Mouse (Mus musculus): ENCODE measurements around the gene Sbno2. TPM values are rescaled to one million over a fixed set of nuclear protein-coding genes. Genes with fewer than 3 reads are reported as not detected.

The Sbno2 gene
- polyA plus RNA-seq, 1 experiment: 127 TPM

GRCm38 (mm10) chr10:80097275-80097674 is 8.1 kb downstream of the Sbno2 start:
- Histone ChIP-seq H3K27ac (ENCODE audit: control insufficient read depth, insufficient read depth, low read length) (no peak overlapping the region), H3K27me3 (ENCODE audit: control insufficient read depth, insufficient read depth, low read length) (no peaks in the 10 kb centered on the region), H3K4me1 (replicated peaks; ENCODE audit: control insufficient read depth, insufficient read depth, low read length) (peaks cover 26% of the 10 kb centered on the region), H3K4me3 (ENCODE audit: control insufficient read depth, insufficient read depth, low read length) (no peak overlapping the region), H3K36me3 (ENCODE audit: control insufficient read depth, insufficient read depth, low read length) (no peaks in the 10 kb centered on the region)
- 46% methylated on average over 7 of the region's 7 CpGs for WGBS
- DNase-seq: no peak
- TF ChIP-seq POLR2A (IDR thresholded peaks at IDR 0.05; ENCODE audit: control insufficient read depth, extremely low read depth, insufficient read depth, low read length, poor library complexity) (no peak), CTCF (IDR thresholded peaks at IDR 0.05; ENCODE audit: borderline replicate concordance, control insufficient read depth, extremely low read depth, insufficient read depth, low read length, poor library complexity) (no peak)

GRCm38 (mm10) chr10:80095547-80095946 is 9.8 kb downstream of the Sbno2 start:
- Histone ChIP-seq H3K36me3 (ENCODE audit: control insufficient read depth, insufficient read depth, low read length) (no peaks in the 10 kb centered on the region), H3K27me3 (ENCODE audit: control insufficient read depth, insufficient read depth, low read length) (no peaks in the 10 kb centered on the region), H3K4me1 (replicated peaks; ENCODE audit: control insufficient read depth, insufficient read depth, low read length) (peaks cover 12% of the 10 kb centered on the region), H3K4me3 (ENCODE audit: control insufficient read depth, insufficient read depth, low read length) (no peak overlapping the region), H3K27ac (ENCODE audit: control insufficient read depth, insufficient read depth, low read length) (no peak overlapping the region)
- DNase-seq: no peak
- no peak for TF ChIP-seq CTCF (IDR thresholded peaks at IDR 0.05; ENCODE audit: borderline replicate concordance, control insufficient read depth, extremely low read depth, insufficient read depth, low read length, poor library complexity)
- TF ChIP-seq POLR2A (IDR thresholded peaks at IDR 0.05; ENCODE audit: control insufficient read depth, extremely low read depth, insufficient read depth, low read length, poor library complexity): no peak
- WGBS: 96% methylated on average over 5 of the region's 5 CpGs

DNA sequence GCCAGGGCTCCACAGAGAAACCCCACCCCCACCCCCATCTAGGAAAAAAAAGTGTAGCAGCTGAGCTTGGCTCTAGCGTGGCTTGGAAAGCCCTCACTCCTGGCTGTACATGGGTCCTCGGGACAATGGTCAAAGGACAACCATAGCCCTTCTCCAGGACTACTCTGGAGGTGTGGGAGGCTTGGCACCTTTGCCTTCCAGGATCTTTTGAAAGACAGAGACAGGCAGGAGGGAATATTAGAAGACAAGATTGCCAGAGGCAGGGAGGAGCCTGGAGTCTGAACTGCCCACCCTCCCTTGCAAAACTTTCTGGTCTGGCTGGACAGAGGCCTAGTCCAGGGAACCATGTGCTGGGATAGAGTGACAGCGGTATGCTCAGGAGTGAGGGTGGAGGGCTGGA is 10.7 kb downstream of the Sbno2 start:
- TF ChIP-seq POLR2A (IDR thresholded peaks at IDR 0.05; ENCODE audit: control insufficient read depth, extremely low read depth, insufficient read depth, low read length, poor library complexity) (no peak), CTCF (IDR thresholded peaks at IDR 0.05; ENCODE audit: borderline replicate concordance, control insufficient read depth, extremely low read depth, insufficient read depth, low read length, poor library complexity) (no peak)
- 86% methylated on average over 3 of the region's 3 CpGs for WGBS
- Histone ChIP-seq H3K4me3 (ENCODE audit: control insufficient read depth, insufficient read depth, low read length) (no peak overlapping the region), H3K4me1 (replicated peaks; ENCODE audit: control insufficient read depth, insufficient read depth, low read length) (peaks cover 11% of the 10 kb centered on the region; the same call in 1 of the 2 replicates), H3K36me3 (ENCODE audit: control insufficient read depth, insufficient read depth, low read length) (no peaks in the 10 kb centered on the region), H3K27ac (ENCODE audit: control insufficient read depth, insufficient read depth, low read length) (no peak overlapping the region), H3K27me3 (ENCODE audit: control insufficient read depth, insufficient read depth, low read length) (no peaks in the 10 kb centered on the region)
- DNase-seq: no peak

DNA sequence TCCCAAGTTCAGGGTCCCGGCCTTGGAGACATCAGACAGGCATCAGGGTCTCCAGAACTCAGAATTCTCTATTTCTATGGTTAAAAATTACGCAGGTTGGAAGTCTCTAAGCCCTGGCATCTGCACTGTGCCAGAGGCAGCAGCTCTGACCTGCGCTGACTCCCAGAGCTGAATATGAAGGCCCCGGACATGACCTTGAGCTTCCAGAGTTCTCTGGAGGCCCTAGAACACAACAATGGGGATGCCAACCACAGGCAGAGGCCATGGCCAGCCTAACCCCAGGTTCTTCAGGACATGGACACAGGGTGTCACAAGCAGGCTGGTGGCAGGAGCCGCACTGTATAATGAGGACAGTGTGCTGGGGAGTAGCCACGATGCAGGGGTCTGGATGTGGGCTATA is 11.3 kb downstream of the Sbno2 start:
- peaks cover 11% of the 10 kb centered on the region; the same call in 1 of the 2 replicates for H3K4me1 ChIP-seq (replicated peaks; ENCODE audit: control insufficient read depth, insufficient read depth, low read length)
- 94% methylated on average over 6 of the region's 6 CpGs for WGBS
- H3K4me3 ChIP-seq (ENCODE audit: control insufficient read depth, insufficient read depth, low read length): no peak overlapping the region
- H3K27me3 ChIP-seq (ENCODE audit: control insufficient read depth, insufficient read depth, low read length): no peaks in the 10 kb centered on the region
- no peak overlapping the region for H3K27ac ChIP-seq (ENCODE audit: control insufficient read depth, insufficient read depth, low read length)
- no peaks in the 10 kb centered on the region for H3K36me3 ChIP-seq (ENCODE audit: control insufficient read depth, insufficient read depth, low read length)
- no peak for DNase-seq
- TF ChIP-seq CTCF (IDR thresholded peaks at IDR 0.05; ENCODE audit: borderline replicate concordance, control insufficient read depth, extremely low read depth, insufficient read depth, low read length, poor library complexity) (no peak), POLR2A (IDR thresholded peaks at IDR 0.05; ENCODE audit: control insufficient read depth, extremely low read depth, insufficient read depth, low read length, poor library complexity) (no peak)

DNA sequence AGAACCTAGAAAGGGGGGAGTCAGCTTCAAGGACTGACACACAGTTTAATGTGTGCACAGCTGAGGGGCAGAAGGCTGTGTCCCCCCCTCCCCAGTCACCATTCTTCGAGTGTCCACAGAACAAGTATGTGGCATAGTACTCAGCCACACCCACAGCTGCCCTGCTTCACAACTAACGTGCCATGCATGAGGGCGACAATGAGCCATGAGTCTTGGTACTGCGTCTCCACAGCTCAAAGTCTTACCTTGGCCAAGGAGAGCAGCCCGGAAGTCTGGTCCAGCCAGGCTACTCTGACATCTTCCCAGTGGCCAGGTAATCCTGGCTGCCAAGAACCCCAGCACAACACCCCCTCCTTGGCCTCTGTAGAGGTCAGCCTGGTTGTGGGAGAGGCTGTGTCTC is 12.7 kb downstream of the Sbno2 start:
- Histone ChIP-seq H3K36me3 (ENCODE audit: control insufficient read depth, insufficient read depth, low read length) (no peaks in the 10 kb centered on the region), H3K4me1 (replicated peaks; ENCODE audit: control insufficient read depth, insufficient read depth, low read length) (0 out of 2 replicates have a peak, but pooled peaks cover 6% of the 10 kb centered on the region), H3K4me3 (ENCODE audit: control insufficient read depth, insufficient read depth, low read length) (no peak overlapping the region), H3K27me3 (ENCODE audit: control insufficient read depth, insufficient read depth, low read length) (no peaks in the 10 kb centered on the region), H3K27ac (ENCODE audit: control insufficient read depth, insufficient read depth, low read length) (no peak overlapping the region)
- TF ChIP-seq CTCF (IDR thresholded peaks at IDR 0.05; ENCODE audit: borderline replicate concordance, control insufficient read depth, extremely low read depth, insufficient read depth, low read length, poor library complexity): no peak
- no peak for TF ChIP-seq POLR2A (IDR thresholded peaks at IDR 0.05; ENCODE audit: control insufficient read depth, extremely low read depth, insufficient read depth, low read length, poor library complexity)
- WGBS: 86% methylated on average over 5 of the region's 5 CpGs
- no peak for DNase-seq

- 96% methylated on average over 6 of the region's 6 CpGs for WGBS
- Histone ChIP-seq H3K36me3 (ENCODE audit: control insufficient read depth, insufficient read depth, low read length) (no peaks in the 10 kb centered on the region), H3K27ac (ENCODE audit: control insufficient read depth, insufficient read depth, low read length) (no peak overlapping the region), H3K27me3 (ENCODE audit: control insufficient read depth, insufficient read depth, low read length) (no peaks in the 10 kb centered on the region), H3K4me1 (replicated peaks; ENCODE audit: control insufficient read depth, insufficient read depth, low read length) (peaks cover 3% of the 10 kb centered on the region), H3K4me3 (ENCODE audit: control insufficient read depth, insufficient read depth, low read length) (no peak overlapping the region)
- DNase-seq: no peak
- TF ChIP-seq POLR2A (IDR thresholded peaks at IDR 0.05; ENCODE audit: control insufficient read depth, extremely low read depth, insufficient read depth, low read length, poor library complexity) (no peak), CTCF (IDR thresholded peaks at IDR 0.05; ENCODE audit: borderline replicate concordance, control insufficient read depth, extremely low read depth, insufficient read depth, low read length, poor library complexity) (no peak)
Measured at GRCm38 (mm10) chr10:80091527-80091926, 13.8 kb downstream of the Sbno2 start.

DNA sequence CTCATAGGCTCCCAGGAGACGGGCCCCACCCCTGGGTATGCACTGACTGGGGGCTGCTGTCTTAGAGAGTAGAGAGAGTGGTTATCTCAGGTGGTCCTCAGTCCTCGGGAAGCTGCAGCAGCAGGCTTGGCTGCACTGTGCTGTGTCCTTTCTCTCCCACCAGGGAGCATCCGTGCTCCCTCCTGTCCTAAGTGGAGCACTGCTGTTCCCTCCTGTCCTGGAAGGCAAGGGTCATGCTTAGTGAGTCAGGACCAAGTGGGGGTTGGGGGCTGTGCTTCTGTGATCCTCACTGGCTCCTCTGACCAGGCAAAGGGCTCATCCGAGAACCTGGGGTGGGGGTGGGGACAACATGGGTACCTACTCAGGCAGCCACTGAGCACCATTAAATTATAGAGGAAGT is 16.2 kb downstream of the Sbno2 start:
- DNase-seq: no peak
- Histone ChIP-seq H3K4me1 (replicated peaks; ENCODE audit: control insufficient read depth, insufficient read depth, low read length) (peaks cover 8% of the 10 kb centered on the region), H3K27me3 (ENCODE audit: control insufficient read depth, insufficient read depth, low read length) (no peaks in the 10 kb centered on the region), H3K27ac (ENCODE audit: control insufficient read depth, insufficient read depth, low read length) (no peak overlapping the region), H3K36me3 (ENCODE audit: control insufficient read depth, insufficient read depth, low read length) (peaks cover 12% of the 10 kb centered on the region), H3K4me3 (ENCODE audit: control insufficient read depth, insufficient read depth, low read length) (no peak overlapping the region)
- WGBS: 94% methylated on average over 4 of the region's 4 CpGs
- TF ChIP-seq CTCF (IDR thresholded peaks at IDR 0.05; ENCODE audit: borderline replicate concordance, control insufficient read depth, extremely low read depth, insufficient read depth, low read length, poor library complexity) (no peak), POLR2A (IDR thresholded peaks at IDR 0.05; ENCODE audit: control insufficient read depth, extremely low read depth, insufficient read depth, low read length, poor library complexity) (no peak)
